Mouse (Mus musculus) liver, embryonic 12.5 days (tissue): ENCODE measurements around the gene Adam12. TPM values are rescaled to one million over a fixed set of nuclear protein-coding genes. Genes with fewer than 3 reads are reported as not detected.

Experiments used
- microRNA-seq: library from miRNA; unstranded; fragments of <30 nt; microRNA quantifications from one replicate; pipeline ENCODE4, GENCODE M21; 2017
- polyA plus RNA-seq: library from polyadenylated mRNA; unstranded; fragments of >200 nt; fragmentation: Nextera tagmentation; extraction: Ambion mirVana; gene quantifications from 2 replicates; pipeline ENCODE4 v1.2.1, GENCODE M21; 2016

Gene Adam12
- polyA plus RNA-seq, 1 experiment from 2014 or later, result 6.5 TPM

Small RNA genes within 50 kb of the gene (microRNA-seq; reads per million reads assigned to microRNA genes)
- not detected for gene Gm23631

Other genes with a start within 250 kb of the Adam12 start
- gene D7Ertd443e, start 153.5 kb upstream of the Adam12 start, polyA plus RNA-seq, result 0.06 TPM in 1 of 2 replicates, not detected in the other